Mouse (Mus musculus) liver, embryonic 14.5 days (tissue): ENCODE results near the gene Iah1.

Experiments used
- CTCF ChIP-seq: IDR thresholded peaks from 2 replicates; pipeline ENCODE4 v1.5.1; 2016; ENCODE audit warnings: antibody characterized with exemption, low read depth, control low read depth
- EP300 ChIP-seq: IDR thresholded peaks from 2 replicates; pipeline ENCODE4 v1.6.1; 2016; ENCODE audit warnings: antibody characterized with exemption, low read depth

DNA sequence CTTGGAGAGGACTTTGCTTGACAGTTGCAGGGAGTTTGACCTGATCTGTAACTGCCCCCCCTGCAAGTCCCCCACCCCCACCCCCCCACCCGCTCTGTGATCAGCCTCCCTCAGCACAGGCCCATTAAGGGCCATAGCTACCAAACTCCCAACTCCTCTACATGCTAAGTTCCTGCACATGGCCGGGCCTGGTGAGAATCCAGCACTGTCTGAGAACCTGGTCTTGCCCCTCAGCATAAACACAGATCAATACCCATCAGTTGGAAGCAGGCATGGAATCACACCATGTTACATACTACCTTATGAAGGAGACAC, 49.4 kb upstream of the Iah1 start:
- TF ChIP-seq CTCF (no peak), EP300 (no peak)
